ENCODE assay signal across 7 mouse cellular contexts in genomic region chr4:146059974-146060693, GRCm38 (mm10). TPM values are rescaled to one million over a fixed set of nuclear protein-coding genes. Genes with fewer than 3 reads are reported as not detected.
"Had no signal": no experiment of that assay in that cellular context is flagged by ENCODE, and none has a peak within 500 bp of the region (broad histone marks: within the 10 kb centered on the region; RNA-seq: fewer than 3 reads in every experiment).

No protein-coding gene starts in this region.

RNA-seq across cellular contexts. Expression of gene Zfp987, which starts 37.0 kb away (rescaled TPM):
- polyA plus RNA-seq: heart, adult 2 months; heart, embryonic 12.5 days; heart, embryonic 14.5 days; hindbrain, embryonic 10.5 days; hindbrain, embryonic 12.5 days; hindbrain, embryonic 16.5 days; kidney, embryonic 16.5 days had no signal
